Mouse (Mus musculus): ENCODE measurements around the gene Apbb1. TPM values are rescaled to one million over a fixed set of nuclear protein-coding genes. Genes with fewer than 3 reads are reported as not detected.

Gene Apbb1
- polyA plus RNA-seq, 1 experiment from 2014 or later, result 94.6 TPM

DNA sequence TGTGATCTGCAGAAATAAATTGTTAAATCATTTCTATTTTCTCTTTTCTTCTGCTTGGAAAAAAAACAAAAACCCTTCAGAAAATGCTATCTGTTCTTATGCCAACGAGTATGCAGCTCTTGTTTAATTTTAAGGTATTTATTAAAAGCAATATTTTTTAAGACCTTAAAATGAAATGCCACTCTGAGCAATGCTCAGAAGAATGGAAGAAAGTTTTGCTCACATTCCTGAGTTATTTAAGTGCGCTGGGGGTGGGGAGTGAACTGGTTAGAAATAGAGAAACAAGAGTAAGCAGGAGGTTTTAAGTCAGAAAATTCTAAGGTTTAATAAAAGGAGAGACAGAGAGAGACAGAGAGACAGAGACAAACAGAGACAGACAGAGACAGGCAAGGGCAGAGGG, 61.7 kb downstream of the Apbb1 start:
- no peak for DNase-seq (ENCODE audit: low spot score)
- no peak overlapping the region for H3K4me3 ChIP-seq (ENCODE audit: low read depth, low read length)
- H3K9ac ChIP-seq (ENCODE audit: low read depth, low read length), result no peak overlapping the region
- no peak for ATAC-seq (ENCODE audit: low FRiP score)
- WGBS, result 76% methylated on average over 2 of the region's 2 CpGs
- no peaks in the 10 kb centered on the region for H3K36me3 ChIP-seq (ENCODE audit: control insufficient read depth, insufficient read depth, low read length)
- H3K27ac ChIP-seq (ENCODE audit: low read depth, low read length), result no peak overlapping the region
- no peaks in the 10 kb centered on the region for H3K27me3 ChIP-seq (ENCODE audit: control insufficient read depth, insufficient read depth, low read length)
- no peaks in the 10 kb centered on the region for H3K9me3 ChIP-seq (ENCODE audit: control insufficient read depth, low read length)
- H3K4me1 ChIP-seq (replicated peaks; ENCODE audit: control insufficient read depth, insufficient read depth, low read length), result no peaks in the 10 kb centered on the region
- no peak overlapping the region for H3K4me2 ChIP-seq (replicated peaks; ENCODE audit: low read depth, low read length)

- Histone ChIP-seq H3K27ac (ENCODE audit: low read depth, low read length) (no peak overlapping the region), H3K9ac (ENCODE audit: low read depth, low read length) (no peak overlapping the region), H3K4me3 (ENCODE audit: low read depth, low read length) (no peak overlapping the region), H3K9me3 (ENCODE audit: control insufficient read depth, low read length) (no peaks in the 10 kb centered on the region), H3K4me1 (replicated peaks; ENCODE audit: control insufficient read depth, insufficient read depth, low read length) (no peaks in the 10 kb centered on the region), H3K4me2 (replicated peaks; ENCODE audit: low read depth, low read length) (no peak overlapping the region), H3K27me3 (ENCODE audit: control insufficient read depth, insufficient read depth, low read length) (no peaks in the 10 kb centered on the region), H3K36me3 (ENCODE audit: control insufficient read depth, insufficient read depth, low read length) (no peaks in the 10 kb centered on the region)
- DNase-seq (ENCODE audit: low spot score) (no peak), ATAC-seq (ENCODE audit: low FRiP score) (no peak)
- WGBS, result 69% methylated on average over 11 of the region's 11 CpGs
Observed at GRCm38 (mm10) chr7:105519336-105519735, 62.1 kb downstream of the Apbb1 start.

GRCm38 (mm10) chr7:105516669-105517360, 64.6 kb downstream of the Apbb1 start:
- WGBS, result 55% methylated on average over 9 of the region's 9 CpGs

DNA sequence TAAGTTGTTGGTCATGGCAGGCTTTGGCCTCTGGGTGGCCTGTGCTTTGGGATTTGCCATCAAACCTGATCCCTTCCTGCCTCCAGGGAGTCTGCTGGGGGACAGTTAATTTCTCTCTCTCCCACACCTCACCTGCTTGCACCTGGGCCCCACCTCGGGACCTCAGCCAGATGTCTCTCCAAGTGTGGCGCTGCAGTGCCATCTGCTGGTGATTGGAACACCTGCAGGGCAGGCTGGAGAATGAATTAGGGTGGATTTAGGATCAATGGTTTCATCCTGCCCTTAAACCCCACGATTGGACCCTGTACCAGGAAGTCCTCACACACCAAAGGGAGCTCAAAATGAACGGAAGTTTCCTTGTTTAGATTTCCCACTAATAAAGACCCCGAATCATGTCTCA, 66.3 kb downstream of the Apbb1 start:
- DNase-seq (ENCODE audit: low spot score) (peak; percentile 79), ATAC-seq (ENCODE audit: low FRiP score) (peak; percentile 64; the same call in 1 of the 2 replicates)
- H3K4me3 ChIP-seq (ENCODE audit: low read depth, low read length), result no peak overlapping the region
- no peak overlapping the region for H3K4me2 ChIP-seq (replicated peaks; ENCODE audit: low read depth, low read length)
- H3K9ac ChIP-seq (ENCODE audit: low read depth, low read length), result no peak overlapping the region
- H3K27ac ChIP-seq (ENCODE audit: low read depth, low read length), result no peak overlapping the region
- WGBS, result 14% methylated on average over 5 of the region's 5 CpGs
- H3K9me3 ChIP-seq (ENCODE audit: control insufficient read depth, low read length), result no peaks in the 10 kb centered on the region
- no peaks in the 10 kb centered on the region for H3K27me3 ChIP-seq (ENCODE audit: control insufficient read depth, insufficient read depth, low read length)
- no peaks in the 10 kb centered on the region for H3K4me1 ChIP-seq (replicated peaks; ENCODE audit: control insufficient read depth, insufficient read depth, low read length)
- no peaks in the 10 kb centered on the region for H3K36me3 ChIP-seq (ENCODE audit: control insufficient read depth, insufficient read depth, low read length)

More at GRCm38 (mm10) chr7:105516669-105517360, 64.6 kb downstream of the Apbb1 start:
- Histone ChIP-seq H3K4me3 (ENCODE audit: low read depth, low read length) (no peak overlapping the region), H3K4me1 (replicated peaks; ENCODE audit: control insufficient read depth, insufficient read depth, low read length) (no peaks in the 10 kb centered on the region), H3K9me3 (ENCODE audit: control insufficient read depth, low read length) (no peaks in the 10 kb centered on the region), H3K27me3 (ENCODE audit: control insufficient read depth, insufficient read depth, low read length) (no peaks in the 10 kb centered on the region), H3K4me2 (replicated peaks; ENCODE audit: low read depth, low read length) (no peak overlapping the region), H3K36me3 (ENCODE audit: control insufficient read depth, insufficient read depth, low read length) (no peaks in the 10 kb centered on the region), H3K27ac (ENCODE audit: low read depth, low read length) (no peak overlapping the region), H3K9ac (ENCODE audit: low read depth, low read length) (no peak overlapping the region)
- DNase-seq (ENCODE audit: low spot score) (no peak), ATAC-seq (ENCODE audit: low FRiP score) (no peak)

- DNase-seq (ENCODE audit: low spot score), result no peak
- Histone ChIP-seq H3K9me3 (ENCODE audit: control insufficient read depth, low read length) (no peaks in the 10 kb centered on the region), H3K4me2 (replicated peaks; ENCODE audit: low read depth, low read length) (no peak overlapping the region), H3K4me3 (ENCODE audit: low read depth, low read length) (no peak overlapping the region), H3K4me1 (replicated peaks; ENCODE audit: control insufficient read depth, insufficient read depth, low read length) (no peaks in the 10 kb centered on the region), H3K27me3 (ENCODE audit: control insufficient read depth, insufficient read depth, low read length) (no peaks in the 10 kb centered on the region), H3K27ac (ENCODE audit: low read depth, low read length) (no peak overlapping the region), H3K36me3 (ENCODE audit: control insufficient read depth, insufficient read depth, low read length) (no peaks in the 10 kb centered on the region), H3K9ac (ENCODE audit: low read depth, low read length) (no peak overlapping the region)
- no peak for ATAC-seq (ENCODE audit: low FRiP score)
- 64% methylated on average over 5 of the region's 5 CpGs for WGBS
Observed at GRCm38 (mm10) chr7:105514561-105514960, 66.9 kb downstream of the Apbb1 start.

DNA sequence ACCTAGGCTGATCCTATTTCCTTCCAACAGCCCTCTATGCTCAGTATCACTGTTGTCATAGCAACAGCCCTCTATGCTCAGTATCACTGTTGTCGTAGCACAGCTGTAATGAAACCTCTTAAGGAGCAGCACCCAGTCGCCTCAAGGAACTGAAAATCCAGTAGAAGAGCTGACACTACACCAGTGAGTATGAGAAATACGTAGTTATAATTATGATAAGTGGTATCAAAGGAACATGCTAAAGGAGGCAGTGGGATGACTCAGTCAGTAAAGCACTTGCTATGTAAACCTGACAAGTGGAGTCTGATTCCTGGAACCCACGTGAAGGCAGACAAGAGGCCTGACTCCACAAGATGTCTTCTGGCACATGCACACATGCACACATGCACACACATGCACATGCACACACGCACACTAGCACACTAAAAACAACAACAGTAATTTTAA, 67.6 kb downstream of the Apbb1 start:
- DNase-seq (ENCODE audit: low spot score) (no peak), ATAC-seq (ENCODE audit: low FRiP score) (no peak)
- Histone ChIP-seq H3K27ac (ENCODE audit: low read depth, low read length) (no peak overlapping the region), H3K36me3 (ENCODE audit: control insufficient read depth, insufficient read depth, low read length) (no peaks in the 10 kb centered on the region), H3K4me1 (replicated peaks; ENCODE audit: control insufficient read depth, insufficient read depth, low read length) (no peaks in the 10 kb centered on the region), H3K9ac (ENCODE audit: low read depth, low read length) (no peak overlapping the region), H3K4me3 (ENCODE audit: low read depth, low read length) (no peak overlapping the region), H3K9me3 (ENCODE audit: control insufficient read depth, low read length) (no peaks in the 10 kb centered on the region), H3K4me2 (replicated peaks; ENCODE audit: low read depth, low read length) (no peak overlapping the region), H3K27me3 (ENCODE audit: control insufficient read depth, insufficient read depth, low read length) (no peaks in the 10 kb centered on the region)
- WGBS, result 66% methylated on average over 5 of the region's 5 CpGs

DNA sequence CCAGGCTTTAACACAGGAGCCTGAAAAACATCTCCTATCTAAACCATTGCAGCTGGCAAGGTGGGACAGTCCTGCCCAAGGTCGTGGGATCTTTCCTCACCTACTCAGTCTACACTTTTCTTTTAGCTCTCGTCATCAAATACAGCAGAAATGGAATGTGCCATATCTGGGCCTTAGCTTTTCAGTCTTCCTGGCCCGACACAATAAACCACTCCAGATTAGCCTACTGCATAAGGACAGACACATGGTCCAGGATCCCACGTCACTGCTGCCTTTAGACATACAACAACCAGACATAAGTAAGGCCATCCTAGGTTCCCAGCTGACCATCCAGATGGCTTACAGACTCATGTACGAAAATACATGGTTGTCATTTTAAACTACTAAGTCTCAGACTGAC, 71.3 kb downstream of the Apbb1 start:
- H3K4me2 ChIP-seq (replicated peaks; ENCODE audit: low read depth, low read length), result no peak overlapping the region
- H3K27ac ChIP-seq (ENCODE audit: low read depth, low read length), result no peak overlapping the region
- no peaks in the 10 kb centered on the region for H3K27me3 ChIP-seq (ENCODE audit: control insufficient read depth, insufficient read depth, low read length)
- no peak for DNase-seq (ENCODE audit: low spot score)
- no peak overlapping the region for H3K9ac ChIP-seq (ENCODE audit: low read depth, low read length)
- WGBS, result 81% methylated on average over 5 of the region's 5 CpGs
- no peak for ATAC-seq (ENCODE audit: low FRiP score)
- H3K36me3 ChIP-seq (ENCODE audit: control insufficient read depth, insufficient read depth, low read length), result no peaks in the 10 kb centered on the region
- no peaks in the 10 kb centered on the region for H3K9me3 ChIP-seq (ENCODE audit: control insufficient read depth, low read length)
- no peaks in the 10 kb centered on the region for H3K4me1 ChIP-seq (replicated peaks; ENCODE audit: control insufficient read depth, insufficient read depth, low read length)
- H3K4me3 ChIP-seq (ENCODE audit: low read depth, low read length), result no peak overlapping the region

Other genes with a start within 250 kb of the Apbb1 start
- not detected in 2 replicates for gene Olfr690, start 247.5 kb downstream of the Apbb1 start, polyA plus RNA-seq (2014; fragmentation: Nextera tagmentation; extraction: Ambion mirVana)
- 0.39 TPM in 1 of 2 replicates, not detected in the other for gene Olfr691, start 239.4 kb downstream of the Apbb1 start, polyA plus RNA-seq (2014; fragmentation: Nextera tagmentation; extraction: Ambion mirVana)
- gene Olfr692, start 213.4 kb downstream of the Apbb1 start, polyA plus RNA-seq (2014; fragmentation: Nextera tagmentation; extraction: Ambion mirVana), result not detected in 2 replicates
- gene Gm5901, start 206.6 kb downstream of the Apbb1 start, polyA plus RNA-seq (2014; fragmentation: Nextera tagmentation; extraction: Ambion mirVana), result not detected in 2 replicates
- gene Fam160a2, start 181.6 kb downstream of the Apbb1 start, polyA plus RNA-seq (2014; fragmentation: Nextera tagmentation; extraction: Ambion mirVana), result 27.6 and 33.9 TPM in 2 replicates
- gene Cnga4, start 177.1 kb downstream of the Apbb1 start, polyA plus RNA-seq (2014; fragmentation: Nextera tagmentation; extraction: Ambion mirVana), result 0.15 TPM in 1 of 2 replicates, not detected in the other
- gene Cckbr, start 155.9 kb downstream of the Apbb1 start, polyA plus RNA-seq (2014; fragmentation: Nextera tagmentation; extraction: Ambion mirVana), result 0.13 and 0.17 TPM in 2 replicates
- 29.6 and 34.3 TPM in 2 replicates for gene Cavin3, start 99.4 kb downstream of the Apbb1 start, polyA plus RNA-seq (2014; fragmentation: Nextera tagmentation; extraction: Ambion mirVana)
- 51.2 and 52.5 TPM in 2 replicates for gene Smpd1, start 27.3 kb downstream of the Apbb1 start, polyA plus RNA-seq (2014; fragmentation: Nextera tagmentation; extraction: Ambion mirVana)
- not detected in 2 replicates for gene Hpx, start 18.5 kb upstream of the Apbb1 start, polyA plus RNA-seq (2014; fragmentation: Nextera tagmentation; extraction: Ambion mirVana)
- gene Trim3, start 51.9 kb upstream of the Apbb1 start, polyA plus RNA-seq (2014; fragmentation: Nextera tagmentation; extraction: Ambion mirVana), result 31.2 and 34.3 TPM in 2 replicates
- 146 and 148 TPM in 2 replicates for gene Timm10b, start 58.4 kb upstream of the Apbb1 start, polyA plus RNA-seq (2014; fragmentation: Nextera tagmentation; extraction: Ambion mirVana)
- gene Arfip2, start 58.8 kb upstream of the Apbb1 start, polyA plus RNA-seq (2014; fragmentation: Nextera tagmentation; extraction: Ambion mirVana), result 69.7 and 73.2 TPM in 2 replicates
- 10.2 and 10.8 TPM in 2 replicates for gene Gm45799, start 58.9 kb upstream of the Apbb1 start, polyA plus RNA-seq (2014; fragmentation: Nextera tagmentation; extraction: Ambion mirVana)
- 0.85 and 1.2 TPM in 2 replicates for gene Dnhd1, start 69.2 kb upstream of the Apbb1 start, polyA plus RNA-seq (2014; fragmentation: Nextera tagmentation; extraction: Ambion mirVana)
- 252 and 264 TPM in 2 replicates for gene Ilk, start 154.9 kb upstream of the Apbb1 start, polyA plus RNA-seq (2014; fragmentation: Nextera tagmentation; extraction: Ambion mirVana)
- 33.1 and 44.1 TPM in 2 replicates for gene Rrp8, start 155.7 kb upstream of the Apbb1 start, polyA plus RNA-seq (2014; fragmentation: Nextera tagmentation; extraction: Ambion mirVana)
- gene Taf10, start 162.7 kb upstream of the Apbb1 start, polyA plus RNA-seq (2014; fragmentation: Nextera tagmentation; extraction: Ambion mirVana), result 175 and 191 TPM in 2 replicates
- 43.3 and 51.5 TPM in 2 replicates for gene Tpp1, start 170.6 kb upstream of the Apbb1 start, polyA plus RNA-seq (2014; fragmentation: Nextera tagmentation; extraction: Ambion mirVana)
- 15.0 and 17.7 TPM in 2 replicates for gene Dchs1, start 206.0 kb upstream of the Apbb1 start, polyA plus RNA-seq (2014; fragmentation: Nextera tagmentation; extraction: Ambion mirVana)
- 274 and 290 TPM in 2 replicates for gene Mrpl17, start 229.4 kb upstream of the Apbb1 start, polyA plus RNA-seq (2014; fragmentation: Nextera tagmentation; extraction: Ambion mirVana)